Mouse (Mus musculus) megakaryocyte, embryonic 14.5 days (primary cell): Measurements from ENCODE around the gene Tmprss3. TPM values are rescaled to one million over a fixed set of nuclear protein-coding genes. Genes with fewer than 3 reads are reported as not detected.
A peak's percentile ranks its signal among the peaks of the same experiment; 100 is the strongest.

Source experiments
- H3K27me3 ChIP-seq: replicated peaks from 2 replicates; pipeline ENCODE3; 2012; ENCODE audit warnings: inconsistent platforms
- H3K36me3 ChIP-seq: replicated peaks from 2 replicates; pipeline ENCODE3; 2012; ENCODE audit warnings: low read length, inconsistent platforms, mixed read lengths
- H3K4me1 ChIP-seq: 2 replicates; pipeline ENCODE4 v1.6.1; 2012; ENCODE audit warnings: inconsistent platforms
- H3K4me3 ChIP-seq: replicated peaks from 2 replicates; pipeline ENCODE3; 2012; ENCODE audit warnings: moderate library complexity, mild to moderate bottlenecking, inconsistent platforms
- H3K9me3 ChIP-seq: 2 replicates; pipeline ENCODE4 v1.6.1; 2012; ENCODE audit warnings: inconsistent platforms
- FLI1 ChIP-seq: IDR thresholded peaks from 2 replicates; pipeline ENCODE4 v1.6.1; 2012; ENCODE audit warnings: low read length, inconsistent platforms, mixed read lengths
- GATA1 ChIP-seq: IDR thresholded peaks from 3 replicates; pipeline ENCODE4 v1.6.1; 2012; ENCODE audit warnings: mixed read lengths, low read length, inconsistent platforms, borderline replicate concordance
- polyA plus RNA-seq: library from polyadenylated mRNA; stranded (reverse); fragments of >175 nt; gene quantifications from 2 replicates; pipeline ENCODE4 v1.2.3, GENCODE M21; 2012; ENCODE audit warnings: low replicate concordance; ENCODE audit not compliant: insufficient read depth

Tmprss3 gene
- 0.10 TPM in 1 of 2 replicates, not detected in the other for polyA plus RNA-seq

- Histone ChIP-seq H3K4me3 (peak within 1 kb of the TSS; percentile 26), H3K27me3 (peaks cover 2% of the 10 kb centered on the region), H3K36me3 (no peaks in the 10 kb centered on the region), H3K9me3 (no peaks in the 10 kb centered on the region), H3K4me1 (peaks cover 37% of the 10 kb centered on the region)
- no peak for TF ChIP-seq GATA1
- TF ChIP-seq FLI1: no peak
Observed at GRCm38 (mm10) chr17:31198877-31199276, at the start of gene Tmprss3. Tmprss3 (minus strand) TSS chr17:31198977.

- H3K27me3 ChIP-seq: no peaks in the 10 kb centered on the region
- peaks cover 38% of the 10 kb centered on the region for H3K36me3 ChIP-seq
- no peak overlapping the region for H3K4me3 ChIP-seq
- H3K4me1 ChIP-seq: peaks cover 49% of the 10 kb centered on the region
- peaks cover 32% of the 10 kb centered on the region for H3K9me3 ChIP-seq
- TF ChIP-seq GATA1: no peak
- TF ChIP-seq FLI1: no peak
Observed at GRCm38 (mm10) chr17:31247144-31247543, 48.4 kb upstream of the Tmprss3 start.

GRCm38 (mm10) chr17:31245321-31245720, 46.5 kb upstream of the Tmprss3 start:
- H3K36me3 ChIP-seq: peaks cover 57% of the 10 kb centered on the region
- TF ChIP-seq FLI1: no peak
- no peak for TF ChIP-seq GATA1
- H3K4me1 ChIP-seq: peaks cover 39% of the 10 kb centered on the region
- H3K27me3 ChIP-seq: no peaks in the 10 kb centered on the region
- peaks cover 33% of the 10 kb centered on the region for H3K9me3 ChIP-seq
- H3K4me3 ChIP-seq: peak overlapping the region; percentile 59

- peaks cover 33% of the 10 kb centered on the region for H3K9me3 ChIP-seq
- H3K4me1 ChIP-seq: peaks cover 44% of the 10 kb centered on the region
- no peaks in the 10 kb centered on the region for H3K27me3 ChIP-seq
- no peak for TF ChIP-seq FLI1
- no peak for TF ChIP-seq GATA1
- peaks cover 82% of the 10 kb centered on the region for H3K36me3 ChIP-seq
- H3K4me3 ChIP-seq: no peak overlapping the region
Observed at GRCm38 (mm10) chr17:31242764-31243163, 44.0 kb upstream of the Tmprss3 start.

- peaks cover 37% of the 10 kb centered on the region for H3K4me1 ChIP-seq
- H3K36me3 ChIP-seq: peaks cover 95% of the 10 kb centered on the region
- H3K4me3 ChIP-seq: no peak overlapping the region
- TF ChIP-seq FLI1: no peak
- no peak for TF ChIP-seq GATA1
- no peaks in the 10 kb centered on the region for H3K27me3 ChIP-seq
- H3K9me3 ChIP-seq: peaks cover 33% of the 10 kb centered on the region
Observed at GRCm38 (mm10) chr17:31241156-31241555, 42.4 kb upstream of the Tmprss3 start.

GRCm38 (mm10) chr17:31238234-31239020, 39.6 kb upstream of the Tmprss3 start:
- Histone ChIP-seq H3K27me3 (no peaks in the 10 kb centered on the region), H3K9me3 (peaks cover 14% of the 10 kb centered on the region), H3K4me3 (no peak overlapping the region), H3K36me3 (peaks cover 98% of the 10 kb centered on the region), H3K4me1 (peaks cover 31% of the 10 kb centered on the region)
- TF ChIP-seq FLI1: no peak
- no peak for TF ChIP-seq GATA1

GRCm38 (mm10) chr17:31235915-31236314, 37.1 kb upstream of the Tmprss3 start:
- Histone ChIP-seq H3K27me3 (no peaks in the 10 kb centered on the region), H3K4me3 (no peak overlapping the region), H3K4me1 (peaks cover 27% of the 10 kb centered on the region), H3K36me3 (peaks cover 97% of the 10 kb centered on the region), H3K9me3 (peaks cover 6% of the 10 kb centered on the region)
- TF ChIP-seq GATA1: no peak
- no peak for TF ChIP-seq FLI1

GRCm38 (mm10) chr17:31232251-31233010, 33.7 kb upstream of the Tmprss3 start:
- Histone ChIP-seq H3K4me3 (no peak overlapping the region), H3K36me3 (peaks cover 93% of the 10 kb centered on the region), H3K4me1 (peaks cover 33% of the 10 kb centered on the region), H3K9me3 (peaks cover 6% of the 10 kb centered on the region), H3K27me3 (no peaks in the 10 kb centered on the region)
- no peak for TF ChIP-seq GATA1
- no peak for TF ChIP-seq FLI1

GRCm38 (mm10) chr17:31231780-31232179, 33.0 kb upstream of the Tmprss3 start:
- no peaks in the 10 kb centered on the region for H3K27me3 ChIP-seq
- H3K36me3 ChIP-seq: peaks cover 93% of the 10 kb centered on the region
- peaks cover 6% of the 10 kb centered on the region for H3K9me3 ChIP-seq
- TF ChIP-seq GATA1 (no peak), FLI1 (no peak)
- H3K4me3 ChIP-seq: no peak overlapping the region
- peaks cover 39% of the 10 kb centered on the region for H3K4me1 ChIP-seq

GRCm38 (mm10) chr17:31226931-31227330, 28.2 kb upstream of the Tmprss3 start:
- Histone ChIP-seq H3K36me3 (peaks cover 91% of the 10 kb centered on the region), H3K4me1 (peaks cover 73% of the 10 kb centered on the region), H3K9me3 (no peaks in the 10 kb centered on the region; the same call in 1 of the 2 replicates)

More at GRCm38 (mm10) chr17:31226931-31227330, 28.2 kb upstream of the Tmprss3 start:
- no peaks in the 10 kb centered on the region for H3K27me3 ChIP-seq
- H3K4me3 ChIP-seq: peak overlapping the region; percentile 0
- no peak for TF ChIP-seq GATA1
- no peak for TF ChIP-seq FLI1
